Mouse (Mus musculus) lung, embryonic 15.5 days (tissue): ENCODE data around the gene Mfsd12. TPM values are rescaled to one million over a fixed set of nuclear protein-coding genes. Genes with fewer than 3 reads are reported as not detected.

Experiments used
- ATAC-seq: fragments of 200-750 bp; cut with Nextera tagmentation; 2 replicates; pipeline ENCODE4 v1.8.0; 2017; ENCODE audit warnings: moderate number of reproducible peaks, borderline replicate concordance; ENCODE audit not compliant: low FRiP score, low TSS enrichment; ENCODE audit errors: extremely low read depth
- H3K27ac ChIP-seq: fragments of 300-500 bp; sonication (generic); 2 replicates; pipeline ENCODE4 v1.5.1; 2015; ENCODE audit warnings: moderate library complexity, mild to moderate bottlenecking, inconsistent platforms
- H3K27me3 ChIP-seq: fragments of 300-500 bp; sonication (generic); 2 replicates; pipeline ENCODE4 v1.6.1; 2015; ENCODE audit warnings: inconsistent platforms
- H3K36me3 ChIP-seq: fragments of 300-500 bp; sonication (generic); 2 replicates; pipeline ENCODE4 v1.6.1; 2015; ENCODE audit warnings: inconsistent platforms
- H3K4me1 ChIP-seq: fragments of 300-500 bp; sonication (generic); 2 replicates; pipeline ENCODE4 v1.6.1; 2015; ENCODE audit warnings: inconsistent platforms
- H3K4me2 ChIP-seq: fragments of 300-500 bp; sonication (generic); 2 replicates; pipeline ENCODE4 v1.6.1; 2015; ENCODE audit warnings: inconsistent platforms, mild to moderate bottlenecking, moderate library complexity
- H3K4me3 ChIP-seq: fragments of 300-500 bp; sonication (generic); 2 replicates; pipeline ENCODE4 v1.5.1; 2015; ENCODE audit warnings: mild to moderate bottlenecking, inconsistent platforms
- H3K9ac ChIP-seq: fragments of 300-500 bp; sonication (generic); 2 replicates; pipeline ENCODE4 v1.6.1; 2015; ENCODE audit warnings: inconsistent platforms
- H3K9me3 ChIP-seq: fragments of 300-500 bp; sonication (generic); 2 replicates; pipeline ENCODE4 v1.6.1; 2016; ENCODE audit warnings: inconsistent platforms
- WGBS: fragments of 180-500 bp; shearing (Covaris S2); methylation state at CpG from one replicate; pipeline ENCODE4 v1.1.7; 2015; 5-methylcytosine and 5-hydroxymethylcytosine counted together
- polyA plus RNA-seq: library from polyadenylated mRNA; unstranded; fragments of >200 nt; fragmentation: Nextera tagmentation; extraction: Ambion mirVana; gene quantifications from 2 replicates; pipeline ENCODE4 v1.2.1, GENCODE M21; 2015

Mfsd12 gene
- polyA plus RNA-seq, 1 experiment from 2014 or later, result 20.4 TPM

DNA sequence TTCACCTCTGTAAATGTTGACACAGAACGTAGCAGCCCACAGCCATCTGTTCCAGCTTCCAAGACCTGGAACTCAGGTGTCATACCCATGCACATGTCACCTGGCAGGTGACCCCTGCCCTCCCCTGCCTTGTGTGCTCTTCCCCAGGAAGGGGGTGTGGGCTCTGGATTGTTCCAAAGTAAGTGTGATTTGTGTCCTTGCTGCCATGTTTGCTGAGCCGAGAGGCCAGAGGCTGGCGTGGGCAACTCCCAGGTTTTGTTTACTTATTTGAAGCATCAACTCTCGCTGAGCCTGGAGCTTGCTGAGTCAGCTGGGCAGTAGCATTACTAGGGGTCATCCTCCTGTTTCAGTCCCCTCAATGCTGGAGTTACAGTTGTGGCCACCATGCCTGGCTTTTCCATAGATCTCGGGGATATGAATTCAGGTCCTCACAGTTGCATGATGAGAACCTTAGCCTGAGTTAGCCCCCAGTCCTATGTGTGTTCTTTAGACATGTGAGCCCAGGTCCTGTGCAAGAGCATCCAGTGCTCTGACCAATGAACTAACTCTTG lies 31.3 kb downstream of the Mfsd12 start, which contains the start of gene Gm48552:
Gene Gm48552, plus strand, starts transcription at position 501 of the 551 bp plus-strand sequence.
- Histone ChIP-seq H3K9ac (peak within 1 kb of the TSS; percentile 15; the same call in 1 of the 2 replicates), H3K4me2 (no peak within 1 kb of the TSS), H3K4me1 (peaks cover 37% of the 10 kb centered on the region), H3K27ac (peak within 1 kb of the TSS; percentile 9; the same call in 1 of the 2 replicates), H3K4me3 (no peak within 1 kb of the TSS), H3K9me3 (no peaks in the 10 kb centered on the region), H3K36me3 (peaks cover 27% of the 10 kb centered on the region), H3K27me3 (no peaks in the 10 kb centered on the region)
- WGBS, result 44% methylated on average over 5 of the region's 5 CpGs
- ATAC-seq, result no peak

DNA sequence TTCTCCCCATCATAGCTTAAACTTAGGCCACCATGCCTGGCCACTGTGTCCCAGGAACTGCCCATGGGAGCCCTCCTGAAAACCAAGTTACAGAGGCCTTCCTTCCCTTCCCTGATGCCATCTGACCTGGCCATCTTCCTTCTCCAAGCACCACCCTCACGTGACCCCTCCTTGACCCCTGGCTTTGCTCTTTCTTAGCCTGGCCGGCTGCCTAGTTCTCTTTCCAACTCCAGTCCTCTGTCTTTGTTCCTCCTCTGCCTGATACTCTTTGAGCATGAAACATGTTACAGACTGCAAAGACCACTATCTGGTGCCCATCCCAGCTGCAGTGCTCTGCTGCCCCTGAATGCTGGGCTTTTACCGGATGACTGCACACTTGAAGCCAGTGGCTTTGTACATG lies 32.1 kb downstream of the Mfsd12 start:
- no peak overlapping the region for H3K4me2 ChIP-seq
- WGBS, result 47% methylated on average over 3 of the region's 3 CpGs
- H3K9me3 ChIP-seq, result no peaks in the 10 kb centered on the region
- peaks cover 43% of the 10 kb centered on the region for H3K4me1 ChIP-seq
- peaks cover 27% of the 10 kb centered on the region for H3K36me3 ChIP-seq
- ATAC-seq, result no peak
- H3K4me3 ChIP-seq, result no peak overlapping the region
- peak overlapping the region; percentile 9; the same call in 1 of the 2 replicates for H3K27ac ChIP-seq
- peak overlapping the region; percentile 15; the same call in 1 of the 2 replicates for H3K9ac ChIP-seq
- H3K27me3 ChIP-seq, result no peaks in the 10 kb centered on the region

DNA sequence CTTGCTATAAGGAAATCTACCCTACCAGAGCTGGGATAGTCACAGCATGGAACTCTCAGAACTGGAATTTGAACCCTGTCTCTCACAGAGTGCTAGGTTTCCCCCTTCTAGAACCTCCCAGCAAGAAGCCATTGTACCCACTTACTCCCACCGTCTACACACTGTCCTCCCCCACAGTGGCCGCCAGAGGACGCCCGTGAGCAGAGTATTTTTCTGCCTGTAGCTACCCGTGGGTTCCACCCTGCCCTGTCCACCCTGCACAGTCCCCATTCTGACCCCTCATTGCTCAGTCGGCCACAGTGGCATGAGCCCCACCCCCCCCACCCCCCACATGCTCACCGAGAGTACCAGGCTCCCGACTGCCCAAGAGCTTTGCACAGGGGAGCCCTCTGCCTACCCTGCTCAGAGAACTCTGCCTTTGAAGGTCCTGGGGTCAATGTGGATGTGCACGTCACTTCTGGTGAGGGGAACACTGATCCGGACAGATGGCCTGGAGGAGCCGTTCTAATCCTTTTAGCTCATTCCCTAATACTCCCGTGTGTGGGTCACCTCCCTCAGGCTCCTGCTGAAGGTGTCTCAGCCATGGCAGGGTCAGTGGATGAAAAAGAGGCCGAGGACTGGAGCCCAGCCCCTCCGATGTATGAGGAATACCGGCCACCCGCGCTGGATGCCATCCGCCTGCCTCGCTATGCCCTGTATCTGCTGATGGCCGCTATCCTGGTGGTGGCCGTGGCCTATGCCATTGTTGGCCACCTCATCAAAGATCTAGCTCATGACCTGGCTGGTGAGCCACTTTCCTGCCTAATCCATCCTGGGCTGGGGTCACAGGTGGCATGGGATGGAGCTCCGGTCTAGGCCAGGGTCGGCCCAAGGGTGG lies 32.7 kb downstream of the Mfsd12 start:
- no peaks in the 10 kb centered on the region for H3K9me3 ChIP-seq
- 60% methylated on average over 23 of the region's 23 CpGs for WGBS
- peak; percentile 21; the same call in 1 of the 2 replicates for ATAC-seq
- H3K36me3 ChIP-seq, result peaks cover 27% of the 10 kb centered on the region
- H3K27ac ChIP-seq, result peak overlapping the region; percentile 9; the same call in 1 of the 2 replicates
- no peak overlapping the region for H3K4me2 ChIP-seq
- H3K4me3 ChIP-seq, result no peak overlapping the region
- H3K4me1 ChIP-seq, result peaks cover 38% of the 10 kb centered on the region
- peak overlapping the region; percentile 15; the same call in 1 of the 2 replicates for H3K9ac ChIP-seq
- no peaks in the 10 kb centered on the region for H3K27me3 ChIP-seq

DNA sequence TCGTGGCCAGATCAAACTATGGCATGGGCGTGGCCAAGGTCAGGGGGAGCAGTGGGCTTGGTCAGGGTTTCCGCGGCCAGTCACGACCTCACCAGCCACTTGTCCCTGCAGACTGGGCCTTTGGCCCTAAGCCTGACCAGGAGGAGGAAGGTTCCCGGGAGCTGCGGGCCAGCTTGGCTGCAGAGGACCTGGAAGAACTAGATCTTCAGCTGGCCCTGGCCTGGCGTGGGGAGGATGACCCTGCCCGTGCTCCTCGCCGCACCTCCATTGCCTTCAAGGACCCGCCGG lies 33.3 kb downstream of the Mfsd12 start:
- ATAC-seq, result no peak
- Histone ChIP-seq H3K4me3 (no peak overlapping the region), H3K4me1 (peaks cover 32% of the 10 kb centered on the region), H3K36me3 (peaks cover 27% of the 10 kb centered on the region), H3K27me3 (no peaks in the 10 kb centered on the region), H3K27ac (no peak overlapping the region), H3K9ac (no peak overlapping the region), H3K9me3 (no peaks in the 10 kb centered on the region), H3K4me2 (no peak overlapping the region)
- WGBS, result 87% methylated on average over 13 of the region's 13 CpGs

DNA sequence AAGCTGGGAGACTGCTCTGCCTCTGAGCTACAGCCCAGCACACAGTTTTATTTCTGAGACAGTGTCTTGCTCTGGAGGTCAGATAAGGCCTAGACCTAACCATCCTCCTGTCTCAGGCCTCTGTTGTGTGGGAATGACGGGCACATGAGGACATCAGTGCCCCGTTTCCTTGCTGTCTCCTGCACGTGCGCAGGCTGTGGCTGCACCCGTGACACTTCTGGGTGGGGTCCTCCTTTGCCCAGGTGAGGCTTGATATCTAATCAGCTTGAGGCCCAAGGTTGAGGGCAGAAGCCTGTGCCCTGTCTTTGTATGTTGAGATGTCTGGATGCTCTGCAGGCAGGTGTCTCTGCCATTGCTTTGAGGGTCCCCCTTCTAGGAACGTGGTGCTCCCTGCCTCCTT lies 35.0 kb downstream of the Mfsd12 start:
- no peak overlapping the region for H3K4me2 ChIP-seq
- H3K9ac ChIP-seq, result no peak overlapping the region
- H3K4me1 ChIP-seq, result peaks cover 27% of the 10 kb centered on the region
- WGBS, result 79% methylated on average over 6 of the region's 6 CpGs
- no peaks in the 10 kb centered on the region for H3K9me3 ChIP-seq
- H3K27ac ChIP-seq, result no peak overlapping the region
- peaks cover 16% of the 10 kb centered on the region for H3K36me3 ChIP-seq
- no peaks in the 10 kb centered on the region for H3K27me3 ChIP-seq
- no peak overlapping the region for H3K4me3 ChIP-seq
- no peak for ATAC-seq

DNA sequence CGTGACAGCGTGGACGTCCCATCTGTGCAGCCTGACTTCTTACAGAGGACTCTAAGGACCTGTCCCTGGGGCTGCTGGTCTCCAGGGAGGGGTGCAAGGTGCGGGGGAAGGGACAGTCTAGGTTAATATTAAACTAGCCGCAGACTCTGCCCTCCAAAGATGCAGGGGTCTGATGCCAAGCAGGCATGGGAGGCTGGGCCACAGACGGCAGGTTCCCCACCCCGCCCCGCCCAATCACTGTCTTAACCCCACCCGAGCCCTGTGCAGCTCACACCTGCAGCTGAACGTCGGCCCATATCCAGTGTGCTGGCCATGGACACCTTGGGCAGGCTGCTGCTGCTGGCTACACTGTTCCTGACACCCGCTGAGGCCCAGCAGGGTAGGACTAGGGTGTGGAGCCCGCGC lies 35.5 kb downstream of the Mfsd12 start, which contains the start of gene Smim24:
Gene Smim24, plus strand, starts transcription at position 271 of the 405 bp plus-strand sequence.
- H3K9ac ChIP-seq, result peak within 1 kb of the TSS; percentile 42
- whole genome bisulfite sequencing, result 52% methylated on average over 14 of the region's 14 CpGs
- no peaks in the 10 kb centered on the region for H3K9me3 ChIP-seq
- H3K4me3 ChIP-seq, result peak within 1 kb of the TSS; percentile 30
- H3K4me1 ChIP-seq, result peaks cover 27% of the 10 kb centered on the region
- H3K27ac ChIP-seq, result peak within 1 kb of the TSS; percentile 71
- H3K36me3 ChIP-seq, result peaks cover 11% of the 10 kb centered on the region
- no peak for ATAC-seq
- H3K4me2 ChIP-seq, result peak within 1 kb of the TSS; percentile 65
- H3K27me3 ChIP-seq, result no peaks in the 10 kb centered on the region

DNA sequence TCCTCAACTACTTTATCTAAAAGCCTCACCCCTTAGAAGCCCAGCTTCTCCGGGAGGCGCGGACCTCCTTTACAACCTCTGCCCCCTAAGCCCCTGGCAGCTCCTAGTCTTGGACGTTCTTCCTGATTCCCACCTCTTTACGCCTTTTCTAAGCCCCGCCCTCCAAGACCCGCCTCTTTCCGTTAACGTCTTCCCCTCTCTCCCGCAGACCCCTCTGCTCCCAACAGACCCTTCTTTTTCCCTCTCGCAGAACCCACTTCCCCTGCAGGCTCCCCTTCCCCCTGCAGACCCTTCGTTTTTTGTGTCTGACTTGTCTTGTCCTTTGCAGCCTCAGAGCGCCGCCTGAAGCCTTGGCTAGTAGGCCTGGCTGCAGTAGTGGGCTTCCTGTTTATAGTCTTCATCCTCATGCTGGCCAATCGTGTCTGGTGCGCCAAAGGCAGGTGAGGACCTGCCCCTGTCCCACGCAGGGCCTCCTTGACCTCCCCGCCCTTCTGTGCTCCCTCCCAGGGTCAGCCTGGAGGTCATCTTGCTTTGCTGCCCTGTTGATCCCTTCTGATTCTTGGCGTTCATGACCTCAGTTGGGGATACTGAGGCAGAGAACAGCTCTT lies 36.3 kb downstream of the Mfsd12 start:
- H3K4me2 ChIP-seq, result peak overlapping the region; percentile 65
- peak overlapping the region; percentile 71 for H3K27ac ChIP-seq
- WGBS, result 6% methylated on average over 19 of the region's 19 CpGs
- H3K4me3 ChIP-seq, result peak overlapping the region; percentile 30
- H3K36me3 ChIP-seq, result peaks cover 7% of the 10 kb centered on the region; the same call in 1 of the 2 replicates
- H3K27me3 ChIP-seq, result no peaks in the 10 kb centered on the region
- peaks cover 27% of the 10 kb centered on the region for H3K4me1 ChIP-seq
- no peak for ATAC-seq
- peak overlapping the region; percentile 42 for H3K9ac ChIP-seq
- H3K9me3 ChIP-seq, result no peaks in the 10 kb centered on the region

DNA sequence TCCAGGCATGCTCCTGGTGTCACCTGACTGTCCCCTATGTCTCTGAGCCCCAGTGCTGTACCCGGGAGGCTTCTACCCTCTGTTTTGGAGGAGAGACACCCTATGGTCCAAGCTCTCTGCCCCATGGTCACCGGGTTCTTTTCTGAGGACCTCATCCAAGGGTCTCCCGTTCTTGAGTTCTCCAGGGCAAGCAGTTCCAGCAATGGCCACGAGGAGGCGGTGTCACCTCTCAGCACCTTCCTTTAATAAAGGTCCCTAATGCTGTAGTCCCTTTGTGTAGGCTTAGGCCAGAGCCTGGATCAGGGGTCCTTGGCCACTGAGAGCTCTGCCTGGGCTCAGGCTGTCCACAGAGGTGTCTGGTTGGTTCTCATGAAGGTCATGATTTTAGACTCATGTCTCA lies 37.8 kb downstream of the Mfsd12 start:
- Histone ChIP-seq H3K36me3 (peaks cover 16% of the 10 kb centered on the region), H3K4me2 (no peak overlapping the region), H3K27me3 (no peaks in the 10 kb centered on the region), H3K4me1 (peaks cover 19% of the 10 kb centered on the region), H3K9ac (no peak overlapping the region), H3K9me3 (no peaks in the 10 kb centered on the region), H3K4me3 (no peak overlapping the region), H3K27ac (no peak overlapping the region)
- no peak for ATAC-seq
- WGBS, result 10% methylated on average over 5 of the region's 5 CpGs

DNA sequence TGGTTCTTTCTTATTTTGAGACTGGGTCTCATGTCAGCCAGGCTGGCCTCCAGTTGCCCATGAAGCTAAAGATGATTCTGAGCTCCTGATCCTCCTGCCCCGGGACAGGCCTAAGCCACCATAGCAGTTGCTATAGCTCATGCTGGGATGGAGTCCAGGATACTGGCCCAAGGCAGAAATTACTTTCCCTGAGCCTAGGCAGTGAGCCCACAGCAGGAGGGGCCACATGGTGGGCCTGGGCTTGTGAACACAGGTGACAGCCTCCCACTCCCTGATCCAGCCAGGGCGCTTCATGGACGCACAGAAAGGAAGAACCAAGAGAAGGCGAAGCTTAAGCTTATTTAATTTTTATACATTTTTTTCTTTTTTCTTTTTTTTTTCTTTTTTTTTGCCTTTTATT lies 38.6 kb downstream of the Mfsd12 start:
- 86% methylated on average over 4 of the region's 4 CpGs for WGBS
- peaks cover 22% of the 10 kb centered on the region for H3K36me3 ChIP-seq
- ATAC-seq, result no peak
- no peak overlapping the region for H3K4me2 ChIP-seq
- no peak overlapping the region for H3K4me3 ChIP-seq
- no peaks in the 10 kb centered on the region for H3K27me3 ChIP-seq
- no peak overlapping the region for H3K27ac ChIP-seq
- H3K9me3 ChIP-seq, result no peaks in the 10 kb centered on the region
- peaks cover 19% of the 10 kb centered on the region for H3K4me1 ChIP-seq
- no peak overlapping the region for H3K9ac ChIP-seq

DNA sequence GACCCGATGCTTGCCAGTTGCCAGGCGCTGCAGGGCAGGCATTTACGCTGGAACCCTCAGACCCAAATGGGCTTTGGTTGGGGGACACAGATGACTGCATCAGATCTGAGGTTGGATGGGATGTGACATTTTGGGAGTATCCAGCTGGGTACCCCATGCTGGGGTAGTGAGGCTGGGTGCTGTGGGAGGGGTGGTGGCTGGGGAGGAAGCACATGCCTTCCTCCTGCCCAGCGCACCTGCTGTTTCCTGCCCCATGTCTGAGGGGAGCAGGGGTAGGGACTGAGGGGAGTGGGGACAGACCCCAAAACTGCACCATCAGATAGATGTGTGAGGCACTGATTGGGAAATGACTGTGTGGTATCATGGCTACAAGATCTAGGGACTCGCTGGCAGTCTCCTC lies 39.5 kb downstream of the Mfsd12 start:
- Histone ChIP-seq H3K27me3 (no peaks in the 10 kb centered on the region), H3K36me3 (peaks cover 22% of the 10 kb centered on the region), H3K9ac (no peak overlapping the region), H3K4me1 (peaks cover 28% of the 10 kb centered on the region), H3K4me2 (no peak overlapping the region), H3K9me3 (no peaks in the 10 kb centered on the region), H3K4me3 (no peak overlapping the region), H3K27ac (no peak overlapping the region)
- ATAC-seq, result no peak
- WGBS, result 84% methylated on average over 5 of the region's 5 CpGs

DNA sequence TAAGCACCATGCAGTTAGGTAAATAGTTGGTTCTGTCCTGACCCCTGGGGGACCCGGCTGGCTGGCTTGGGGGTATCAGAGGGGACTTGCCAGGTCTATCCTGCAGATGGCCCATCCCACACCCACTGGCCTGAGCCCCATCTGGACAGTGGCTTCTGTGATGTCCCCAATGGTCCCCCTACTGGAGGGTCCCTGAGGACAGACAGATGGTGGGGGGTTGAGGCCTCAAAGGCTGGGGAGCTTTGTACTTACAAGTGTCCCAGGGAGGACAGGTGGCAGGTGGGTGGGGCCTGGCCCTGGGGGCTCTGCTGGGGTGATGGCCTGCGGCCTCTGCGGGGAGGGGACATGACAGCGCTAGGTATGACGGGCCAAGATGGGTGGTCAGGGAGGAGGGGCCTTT lies 42.0 kb downstream of the Mfsd12 start:
- no peak for ATAC-seq
- Histone ChIP-seq H3K9me3 (no peaks in the 10 kb centered on the region), H3K4me1 (peaks cover 28% of the 10 kb centered on the region), H3K27me3 (no peaks in the 10 kb centered on the region), H3K4me3 (no peak overlapping the region), H3K9ac (no peak overlapping the region), H3K27ac (no peak overlapping the region), H3K36me3 (peaks cover 26% of the 10 kb centered on the region), H3K4me2 (no peak overlapping the region)
- 67% methylated on average over 5 of the region's 5 CpGs for WGBS

DNA sequence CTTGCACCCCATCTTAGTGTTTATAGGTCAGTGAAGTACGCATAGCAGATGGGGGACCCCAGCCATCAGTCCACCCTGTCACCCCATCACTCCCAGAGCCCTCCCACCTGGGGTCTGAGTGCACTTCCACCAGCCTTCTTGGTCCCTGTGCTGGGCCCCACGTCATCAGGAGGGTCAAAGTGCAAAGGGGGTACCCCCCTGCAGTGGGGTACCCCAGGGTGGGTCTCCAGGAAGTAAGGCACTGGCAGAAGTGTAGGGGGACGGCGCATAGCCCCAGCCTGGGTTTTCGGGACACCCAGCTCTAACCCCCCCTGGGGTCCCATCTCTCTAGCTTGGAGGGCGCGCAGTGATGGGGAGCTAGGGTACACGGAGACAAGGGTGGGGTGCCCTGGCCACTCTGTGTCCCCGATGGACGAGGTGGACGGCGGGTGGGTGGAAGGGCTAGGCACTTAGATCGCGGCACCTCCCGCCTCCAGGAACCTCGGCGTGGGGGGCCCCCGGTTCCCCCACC lies 42.6 kb downstream of the Mfsd12 start:
- no peaks in the 10 kb centered on the region for H3K27me3 ChIP-seq
- H3K9ac ChIP-seq, result no peak overlapping the region
- no peaks in the 10 kb centered on the region for H3K9me3 ChIP-seq
- peaks cover 31% of the 10 kb centered on the region for H3K36me3 ChIP-seq
- no peak overlapping the region for H3K4me2 ChIP-seq
- H3K4me3 ChIP-seq, result no peak overlapping the region
- WGBS, result 79% methylated on average over 18 of the region's 18 CpGs
- H3K27ac ChIP-seq, result no peak overlapping the region
- no peak for ATAC-seq
- peaks cover 33% of the 10 kb centered on the region for H3K4me1 ChIP-seq
